Mouse (Mus musculus) mesoderm, embryonic 11.5 days (tissue): ENCODE measurements around the gene Sorl1.
"Not testable (repeated sequence)": the region's sequence is repeated elsewhere in the genome, so short reads cannot be mapped to it uniquely, and the experiment has no call there.

Experiments
- DNase-seq: peaks from one replicate; pipeline ENCODE4 v3.0.0-alpha.2; 2012; ENCODE audit warnings: low read depth, low spot score

The Sorl1 gene

DNA sequence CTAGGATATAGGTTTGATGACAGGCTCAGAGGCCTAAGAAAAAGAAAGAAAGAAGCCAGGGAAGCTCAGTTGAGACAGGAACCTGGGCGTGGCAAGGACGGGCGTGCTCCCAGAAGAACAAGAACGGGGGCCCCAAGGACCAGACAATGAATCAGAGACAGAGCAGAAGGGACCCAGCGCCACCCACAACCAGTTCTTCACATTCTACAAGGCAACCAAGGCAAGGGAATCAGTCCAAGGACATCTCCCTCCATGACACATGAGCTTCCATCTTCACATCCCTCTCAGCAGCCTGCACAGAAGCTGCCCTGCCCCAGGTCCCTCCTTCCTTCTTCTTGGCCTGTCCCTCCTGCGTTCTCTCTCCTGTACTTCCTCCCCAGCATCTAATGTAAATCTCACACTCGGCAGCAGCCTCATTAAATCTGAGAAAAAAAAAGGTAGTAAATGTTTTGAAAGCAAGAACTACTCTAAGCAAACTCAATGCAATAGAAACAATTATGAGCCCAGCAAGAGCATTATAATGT, 30.0 kb downstream of the Sorl1 start:
- no peak for DNase-seq

DNA sequence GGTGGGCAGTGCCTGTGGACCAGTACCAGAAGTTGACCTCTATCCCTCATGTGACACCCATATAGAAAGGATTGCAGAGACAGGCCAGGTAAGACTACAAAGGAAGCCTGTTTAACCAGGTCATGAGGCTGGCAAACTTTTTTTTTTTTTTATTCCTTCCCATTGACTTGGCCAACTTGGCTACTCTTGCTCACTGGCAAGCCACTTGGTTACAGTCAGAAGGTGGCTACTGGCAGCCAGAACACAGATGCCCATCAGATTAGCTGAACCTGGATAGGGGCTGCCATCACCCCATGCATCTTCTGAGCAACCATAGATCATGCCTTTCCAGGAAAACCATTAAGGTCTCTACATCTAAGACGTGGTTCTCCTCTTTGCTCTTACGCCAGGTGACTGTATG, 31.3 kb downstream of the Sorl1 start:
- no peak for DNase-seq

DNA sequence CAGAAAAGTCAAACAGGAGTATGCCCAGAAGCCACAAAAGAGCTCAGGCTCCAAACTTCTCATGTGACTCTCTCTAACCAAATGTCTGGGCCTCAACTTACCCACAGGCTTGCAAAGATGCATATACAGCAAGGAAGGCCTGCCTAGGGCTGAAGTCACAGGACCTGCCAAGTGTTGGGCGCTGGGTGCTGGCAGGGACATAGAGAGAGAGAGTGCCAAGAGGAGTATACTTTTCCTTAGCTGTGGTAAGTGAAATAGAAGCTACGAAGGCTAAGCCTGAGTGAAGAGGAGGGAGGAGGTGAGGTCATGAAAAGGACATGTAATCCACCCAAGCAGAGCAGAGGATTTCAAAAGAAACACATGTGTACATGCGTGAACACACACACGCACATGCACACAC, 32.5 kb downstream of the Sorl1 start:
- no peak for DNase-seq

DNA sequence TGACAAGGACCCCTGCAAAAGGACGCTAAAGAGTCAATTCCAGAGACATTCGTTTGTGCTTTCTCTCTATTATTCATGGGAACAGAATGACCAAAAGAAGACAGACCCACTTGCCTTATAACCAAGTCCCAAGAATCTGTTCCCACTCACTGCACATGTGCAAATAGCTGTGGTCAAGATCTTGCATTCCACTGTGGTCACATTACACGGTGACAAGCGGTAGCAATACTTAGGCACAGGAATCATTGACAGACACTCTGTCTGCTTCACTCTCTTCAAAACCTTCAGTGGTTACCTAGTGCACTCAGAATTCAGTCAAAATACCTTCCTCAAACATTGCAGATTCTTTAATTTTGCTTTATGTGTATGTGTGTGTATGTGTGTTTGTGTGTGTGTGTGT, 36.2 kb downstream of the Sorl1 start:
- no peak for DNase-seq

DNA sequence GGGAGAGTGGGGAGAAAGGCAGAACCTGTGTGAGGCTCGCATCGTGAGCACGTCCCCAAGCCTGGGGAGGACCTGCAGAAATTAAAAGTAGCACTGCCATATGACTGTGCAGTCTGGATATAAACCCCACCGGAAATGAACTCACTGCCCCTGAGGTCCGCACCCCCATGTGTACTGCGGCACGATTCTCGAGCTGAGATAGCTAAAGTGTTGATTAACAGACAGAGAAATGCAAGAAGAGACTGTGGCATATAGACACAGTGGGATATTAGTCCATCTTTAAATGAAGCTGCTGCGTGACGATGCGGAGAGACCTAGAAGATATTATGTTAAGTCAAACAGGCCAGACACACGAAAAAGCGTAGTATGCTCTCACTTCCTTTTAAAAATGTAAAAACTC, 38.1 kb downstream of the Sorl1 start:
- DNase-seq, result no peak

DNA sequence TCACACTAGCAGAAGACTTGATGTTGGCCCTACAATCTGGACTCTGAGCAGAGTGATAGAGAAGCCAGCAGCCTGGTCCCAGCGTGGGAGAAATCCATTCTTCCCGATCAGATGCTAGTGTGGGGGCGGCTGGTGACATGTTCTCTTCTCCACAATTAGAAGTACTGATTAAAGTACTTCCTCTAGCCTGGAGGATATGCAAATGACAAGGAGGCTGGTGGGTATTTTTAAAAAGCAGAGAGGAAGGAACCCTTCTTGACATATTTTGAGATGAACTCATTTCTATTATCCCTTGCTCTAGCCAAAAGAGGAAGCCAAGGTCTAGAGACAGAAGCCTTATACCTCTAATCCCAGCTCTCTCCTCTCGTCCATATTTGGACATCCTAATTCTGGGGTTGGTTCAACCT, 40.4 kb downstream of the Sorl1 start:
- DNase-seq, result no peak

DNA sequence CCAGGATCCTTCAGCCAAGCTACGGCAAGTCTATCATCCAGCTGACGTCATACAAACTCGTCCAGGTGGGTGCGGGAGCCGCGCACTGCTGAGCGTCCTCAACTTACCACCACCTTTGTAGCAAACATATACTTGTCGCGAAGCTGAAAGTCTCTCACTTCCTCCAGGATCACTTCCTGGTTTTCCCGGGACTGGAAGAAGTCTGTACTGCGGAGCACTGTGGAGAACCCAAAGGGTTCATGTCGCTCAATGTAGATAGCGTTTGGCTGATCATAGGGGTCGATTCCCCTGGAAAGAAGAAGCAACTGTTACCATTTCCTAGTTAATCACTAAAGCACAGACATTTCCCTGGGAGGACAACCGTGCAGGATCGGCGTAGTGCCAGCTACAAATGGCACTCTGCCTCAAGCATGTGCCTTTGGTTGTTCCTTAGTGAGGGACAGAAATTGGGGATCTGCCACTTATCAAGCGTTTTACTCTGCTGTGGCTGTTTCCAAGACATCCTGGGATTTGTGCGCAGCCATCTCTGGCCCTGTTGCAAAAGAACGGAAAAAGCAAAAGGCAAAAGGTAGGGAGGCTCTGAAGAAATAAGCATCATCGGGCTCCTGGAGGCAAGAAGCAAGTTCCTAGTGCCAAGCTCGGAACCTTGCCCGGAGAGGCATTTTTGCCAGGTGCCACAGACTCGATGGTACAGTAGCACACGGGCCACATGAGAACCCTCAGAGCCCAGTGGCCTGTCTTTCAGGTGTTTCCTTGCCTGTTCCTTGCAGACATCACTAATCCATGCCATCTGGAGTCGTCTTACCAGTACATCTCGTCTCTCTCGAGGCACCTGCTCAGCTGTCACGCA, 42.2 kb downstream of the Sorl1 start:
- DNase-seq, result no peak

DNA sequence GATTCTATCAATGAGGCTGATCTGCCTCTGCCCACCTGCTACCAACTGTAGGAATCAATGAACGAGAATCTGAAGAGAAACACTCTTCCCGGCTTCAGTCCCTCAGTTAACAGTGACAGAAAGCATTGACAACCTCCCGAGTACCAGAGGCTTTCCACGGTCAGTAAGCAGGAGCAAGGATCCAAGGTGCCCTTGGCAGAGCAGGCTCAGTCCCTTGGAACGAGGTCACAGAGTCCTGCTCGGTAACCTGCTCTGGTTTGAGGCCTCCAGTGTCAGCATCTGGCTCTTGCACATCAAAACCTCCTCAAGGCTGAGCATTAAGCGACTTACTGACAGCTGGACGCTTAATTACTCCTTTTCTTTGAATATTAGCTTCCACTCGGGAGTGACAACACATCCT, 43.4 kb downstream of the Sorl1 start:
- no peak for DNase-seq

DNA sequence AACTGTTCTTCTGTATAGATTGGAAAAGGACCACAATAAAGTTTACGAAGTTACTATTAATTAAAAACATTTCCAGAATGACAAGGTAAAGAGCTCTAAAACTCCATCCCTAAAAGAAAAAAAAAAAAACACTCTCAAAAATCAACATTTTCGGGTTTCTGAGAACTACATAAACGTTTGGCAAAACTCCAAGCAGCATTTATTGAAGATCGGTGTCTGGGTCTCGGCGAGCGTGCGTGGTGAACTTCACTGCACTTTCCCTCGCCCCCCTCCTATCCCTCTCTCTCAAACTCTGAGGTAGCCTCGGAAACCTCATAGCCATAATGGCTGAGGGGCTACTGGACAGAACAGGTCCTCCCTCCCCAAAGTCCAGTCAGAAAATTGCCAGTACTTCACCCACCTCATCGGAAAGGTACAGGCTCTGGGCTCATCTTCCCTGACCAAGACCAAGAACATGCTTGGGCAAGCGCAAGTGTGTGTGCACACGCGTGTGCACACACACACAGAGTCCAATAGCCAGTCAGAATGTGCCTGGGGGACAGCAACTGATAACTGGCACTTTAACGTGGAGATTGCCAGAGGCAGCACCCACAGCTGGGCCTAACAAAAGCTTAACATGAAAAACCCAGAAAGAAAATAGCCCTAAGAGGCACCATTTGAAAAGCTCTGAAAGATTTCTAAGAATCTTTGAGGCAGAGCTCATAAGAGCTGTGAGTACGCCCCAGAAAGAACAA, 46.8 kb downstream of the Sorl1 start:
- no peak for DNase-seq

DNA sequence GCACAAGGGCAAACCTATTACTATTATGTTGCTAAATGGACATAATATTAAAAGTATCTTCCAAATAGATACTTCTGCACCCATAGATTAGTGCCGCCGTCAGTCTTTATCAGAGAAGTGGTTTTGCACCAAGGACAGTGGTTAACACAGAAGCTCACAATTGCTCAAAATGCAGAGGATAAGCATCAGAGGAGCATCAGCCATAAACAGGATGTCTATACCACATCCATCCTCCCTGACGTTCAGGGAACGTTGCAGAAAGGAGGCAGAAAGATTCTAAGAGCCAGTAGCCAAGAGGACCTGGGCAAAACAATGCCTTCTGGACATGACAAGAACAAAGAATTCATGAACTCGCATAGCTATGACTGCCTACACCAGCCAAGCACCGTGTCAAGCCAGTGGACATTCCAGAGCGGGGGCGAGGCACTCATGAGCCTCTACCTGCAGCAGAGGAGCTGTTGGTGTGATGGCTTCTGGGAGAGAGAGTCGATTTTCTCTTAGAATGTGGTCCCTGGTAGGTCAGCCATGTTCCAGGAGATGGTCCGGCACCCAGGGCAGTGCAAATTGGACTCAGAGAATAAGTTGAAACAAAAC, 47.7 kb downstream of the Sorl1 start:
- no peak for DNase-seq

DNA sequence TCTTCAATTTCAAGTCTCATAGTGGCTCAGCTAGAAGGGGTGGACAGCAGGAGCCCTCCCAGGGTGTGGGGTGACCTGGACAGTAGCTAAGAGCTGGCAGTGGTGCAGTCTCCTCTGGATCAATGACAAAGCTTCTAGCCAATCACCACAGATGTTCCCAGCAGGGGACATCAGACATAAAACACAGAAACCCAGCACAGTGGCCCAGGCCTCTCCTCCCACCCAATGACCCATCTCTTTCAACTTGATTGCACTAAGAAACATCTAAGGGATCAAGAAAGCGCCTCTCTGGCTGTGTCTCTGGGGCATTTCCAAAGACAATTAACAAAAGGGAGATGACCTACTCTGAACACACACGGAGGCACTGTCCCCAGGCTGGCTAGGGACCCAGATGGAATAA, 48.9 kb downstream of the Sorl1 start:
- DNase-seq, result no peak

DNA sequence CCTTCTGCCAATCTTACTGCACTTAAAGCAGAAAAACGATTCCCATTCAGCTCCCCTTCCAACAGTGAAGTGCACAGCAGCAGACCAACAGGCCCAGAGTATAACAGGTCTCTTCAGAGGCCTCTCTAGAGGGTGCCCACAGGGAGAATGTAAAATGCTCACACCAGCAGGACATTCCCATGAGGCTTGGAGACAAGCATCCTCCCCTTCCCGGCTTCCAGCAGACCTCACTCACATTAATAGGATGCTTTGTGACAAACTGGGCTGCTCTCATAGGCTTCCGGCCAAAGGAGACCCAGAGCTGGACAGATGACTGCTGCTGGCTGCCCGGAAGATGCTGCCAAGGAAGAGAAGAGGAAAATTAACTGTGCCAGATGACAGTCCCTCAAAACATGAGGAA, 52.1 kb downstream of the Sorl1 start:
- DNase-seq, result no peak

DNA sequence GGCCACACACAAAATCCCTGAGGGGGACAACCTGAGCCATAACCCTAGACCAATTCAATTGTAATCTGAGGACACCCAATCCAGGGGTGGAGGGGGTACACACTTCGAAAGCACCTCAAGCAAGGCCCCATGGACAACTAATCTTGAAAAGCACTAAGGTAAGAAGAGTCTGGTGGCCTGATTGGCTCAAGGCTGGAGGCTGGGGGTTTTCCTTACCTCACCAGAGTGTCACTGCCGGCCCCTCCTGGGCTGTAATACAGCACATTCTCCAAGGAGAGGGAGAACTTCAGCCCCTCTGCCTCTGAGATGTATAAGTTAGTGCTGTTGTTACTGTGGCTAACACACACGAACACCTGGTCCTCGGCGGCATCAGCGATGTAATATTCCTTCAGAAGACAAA, 53.2 kb downstream of the Sorl1 start:
- DNase-seq, result no peak

DNA sequence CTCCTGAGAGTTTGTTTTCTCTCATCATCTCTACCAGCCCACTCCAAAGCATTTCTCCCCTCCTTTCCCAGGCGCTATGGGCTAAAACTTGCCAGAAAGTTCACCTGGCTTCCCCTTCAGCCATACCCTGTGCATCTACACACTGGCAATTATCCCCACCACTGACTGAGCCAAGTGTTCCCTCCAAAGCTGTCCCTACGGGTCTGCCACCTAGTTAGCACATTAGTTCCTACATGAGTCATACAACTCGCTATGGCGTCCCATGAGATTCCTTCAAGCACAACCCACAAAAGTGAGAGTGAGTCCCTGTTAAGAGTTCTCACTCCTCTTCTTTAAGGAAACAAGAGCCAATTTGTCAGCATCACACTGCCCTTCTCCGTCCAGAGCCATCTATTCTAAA, 54.6 kb downstream of the Sorl1 start:
- no peak for DNase-seq

DNA sequence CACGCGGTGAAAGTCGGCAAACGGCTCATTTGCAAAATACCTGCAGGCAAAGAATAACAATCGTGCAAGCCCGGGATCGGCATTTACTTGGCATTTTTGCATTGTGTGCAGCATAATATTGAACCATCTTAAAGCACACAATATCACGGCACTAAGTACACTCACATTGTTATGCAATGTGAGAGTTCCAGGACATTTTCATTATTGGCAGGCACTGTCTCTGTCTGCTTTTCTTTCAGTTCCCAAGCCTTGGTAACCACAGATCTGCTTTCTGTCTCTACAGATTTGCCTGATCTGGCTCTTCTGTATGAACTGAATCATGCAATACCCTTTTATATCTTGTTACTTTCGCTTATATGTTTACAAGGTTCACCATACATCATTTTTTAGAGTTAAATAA, 56.1 kb downstream of the Sorl1 start:
- no peak for DNase-seq

DNA sequence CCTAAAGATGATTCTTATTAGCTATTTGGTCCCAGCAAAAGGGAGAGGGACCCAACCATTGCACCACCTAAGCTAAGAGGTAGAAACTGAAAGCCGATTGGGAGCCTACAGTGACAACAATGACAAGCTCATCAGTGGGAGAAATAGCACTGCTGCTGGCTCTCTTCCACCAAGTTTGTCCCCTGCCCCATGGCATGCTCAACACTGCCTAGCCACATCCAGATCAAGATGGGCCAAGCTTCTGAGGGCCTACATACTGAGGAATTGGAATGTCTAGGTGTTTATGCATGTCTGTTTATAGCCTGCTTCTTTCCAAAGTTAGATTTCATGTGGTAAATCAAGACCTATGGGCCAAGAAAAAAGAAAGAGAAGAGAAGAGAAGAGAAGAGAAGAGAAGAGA, 58.3 kb downstream of the Sorl1 start:
- DNase-seq, result no peak

DNA sequence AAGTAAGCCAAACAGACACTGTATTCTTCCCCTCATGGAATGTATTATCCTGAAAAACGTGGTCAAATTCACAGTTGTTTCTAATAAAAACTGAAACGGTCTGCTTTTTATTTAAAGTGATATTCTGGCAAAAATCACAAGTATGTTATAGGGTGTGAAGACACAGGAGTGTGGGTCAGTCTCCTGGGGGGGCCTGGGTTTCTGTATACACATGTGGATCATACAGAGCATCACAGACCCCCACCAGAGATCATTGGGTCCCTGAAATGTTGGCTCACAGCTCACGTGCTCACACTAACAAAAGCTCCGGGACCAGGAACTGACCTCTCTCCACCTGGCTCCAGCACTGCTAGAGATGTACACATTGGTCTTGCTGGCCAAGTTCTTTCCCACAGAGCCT, 60.7 kb downstream of the Sorl1 start:
- no peak for DNase-seq

DNA sequence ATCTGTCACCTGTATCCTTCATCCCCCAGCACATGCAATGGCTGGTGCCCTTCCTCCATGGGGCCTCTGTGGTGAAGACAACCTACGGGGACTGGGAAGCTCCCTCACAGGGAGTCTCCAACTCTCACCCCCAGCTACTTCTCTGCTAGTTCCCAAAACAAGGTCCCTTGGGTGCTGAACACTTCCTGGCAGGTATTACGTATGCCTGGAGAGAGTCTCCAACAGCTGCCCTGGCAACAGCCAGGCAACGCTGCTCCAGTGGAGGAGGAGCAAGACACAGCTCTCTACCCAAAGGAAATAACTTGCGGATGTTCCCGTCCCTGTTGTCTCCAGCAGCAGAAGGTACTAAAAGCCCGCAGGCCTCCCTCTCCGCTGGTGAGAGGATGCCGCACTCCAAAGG, 61.8 kb downstream of the Sorl1 start:
- DNase-seq, result no peak

DNA sequence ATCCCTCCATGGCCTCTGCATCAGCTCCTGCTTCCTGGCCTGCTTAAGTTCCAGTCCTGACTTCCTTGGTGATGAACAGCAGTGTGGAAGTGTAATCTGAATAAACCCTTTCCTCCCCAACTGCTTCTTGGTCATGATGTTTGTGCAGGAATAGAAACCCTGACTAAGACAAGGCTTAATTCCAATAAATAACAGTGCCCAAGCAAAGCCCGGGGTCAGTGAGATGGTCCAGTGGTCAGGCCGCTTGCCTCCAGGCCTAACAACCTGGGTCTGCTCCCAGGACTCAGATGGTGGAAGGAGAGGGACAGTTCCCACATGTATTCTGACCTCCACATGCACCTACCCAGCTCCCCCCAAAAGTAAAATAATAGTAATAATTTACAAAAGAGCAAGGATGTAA, 65.1 kb downstream of the Sorl1 start:
- DNase-seq, result not testable (repeated sequence)

DNA sequence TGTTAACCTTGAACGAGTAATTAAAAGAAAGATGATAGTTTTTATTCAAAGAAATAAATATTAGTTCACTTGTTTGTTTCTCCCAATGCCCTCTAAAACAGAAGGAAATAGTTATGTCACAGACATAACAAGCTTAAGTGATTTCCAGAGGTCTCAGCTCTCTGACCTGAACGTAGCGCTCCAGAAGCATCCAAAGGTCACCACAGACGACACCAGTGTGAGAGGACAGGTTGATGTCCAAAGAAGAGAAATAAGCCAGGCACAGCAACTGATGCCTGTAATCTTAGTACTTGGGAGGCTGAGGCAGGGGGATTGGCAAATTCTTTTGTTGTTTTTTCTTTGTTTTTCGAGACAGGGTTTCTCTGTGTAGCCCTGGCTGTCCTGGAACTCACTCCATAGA, 67.5 kb downstream of the Sorl1 start:
- no peak for DNase-seq

DNA sequence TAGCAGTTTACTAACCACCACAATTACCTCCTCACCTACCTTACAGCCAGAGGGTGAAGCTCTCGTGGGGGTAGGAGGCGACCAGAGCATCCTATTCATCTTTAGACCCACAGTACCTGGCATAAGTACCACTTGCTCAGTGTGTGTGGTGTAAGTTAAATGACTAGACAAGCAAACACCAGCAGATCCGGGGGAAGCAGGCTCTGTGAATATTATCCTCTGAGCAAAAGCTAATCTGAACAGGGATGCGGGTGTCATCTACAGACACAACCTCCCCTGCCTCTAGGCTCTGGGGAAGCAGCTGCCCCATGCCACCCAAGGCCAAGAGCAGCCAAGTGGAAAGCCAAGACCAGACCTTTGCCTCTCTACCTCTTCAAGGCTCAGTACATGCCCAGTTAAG, 68.7 kb downstream of the Sorl1 start:
- DNase-seq, result no peak
